Mouse (Mus musculus) neural tube, embryonic 12.5 days (tissue): Measurements from ENCODE around the gene Gli1. TPM values are rescaled to one million over a fixed set of nuclear protein-coding genes. Genes with fewer than 3 reads are reported as not detected.

Experiments
- ATAC-seq: fragments of 200-750 bp; cut with Nextera tagmentation; 2 replicates; pipeline ENCODE4 v1.8.0; 2017; ENCODE audit warnings: low read depth, mild to moderate bottlenecking, moderate TSS enrichment, moderate library complexity; ENCODE audit not compliant: low FRiP score
- H3K27ac ChIP-seq: fragments of 300-500 bp; sonication (generic); 2 replicates; pipeline ENCODE4 v1.5.1; 2016
- H3K27me3 ChIP-seq: fragments of 300-500 bp; sonication (generic); replicated peaks from 2 replicates; pipeline ENCODE4 v1.6.1; 2016; ENCODE audit warnings: mild to moderate bottlenecking
- H3K36me3 ChIP-seq: fragments of 300-500 bp; sonication (generic); 2 replicates; pipeline ENCODE4 v1.6.1; 2016; ENCODE audit warnings: mild to moderate bottlenecking
- H3K4me1 ChIP-seq: fragments of 300-500 bp; sonication (generic); 2 replicates; pipeline ENCODE4 v1.6.1; 2016
- H3K4me2 ChIP-seq: fragments of 300-500 bp; sonication (generic); replicated peaks from 2 replicates; pipeline ENCODE4 v1.6.1; 2016; ENCODE audit warnings: mild to moderate bottlenecking
- H3K4me3 ChIP-seq: fragments of 300-500 bp; sonication (generic); 2 replicates; pipeline ENCODE4 v1.5.1; 2016
- H3K9ac ChIP-seq: fragments of 300-500 bp; sonication (generic); 2 replicates; pipeline ENCODE4 v1.6.1; 2016; ENCODE audit warnings: mild to moderate bottlenecking
- H3K9me3 ChIP-seq: fragments of 300-500 bp; sonication (generic); 2 replicates; pipeline ENCODE4 v1.6.1; 2016; ENCODE audit warnings: mild to moderate bottlenecking
- WGBS: fragments of 180-500 bp; shearing (Covaris S2); methylation state at CpG from one replicate; pipeline ENCODE4 v1.1.7; 2016; 5-methylcytosine and 5-hydroxymethylcytosine counted together
- polyA plus RNA-seq: library from polyadenylated mRNA; unstranded; fragments of >200 nt; fragmentation: Nextera tagmentation; extraction: Ambion mirVana; gene quantifications from 2 replicates; pipeline ENCODE4 v1.2.1, GENCODE M21; 2016

Gli1 gene
- polyA plus RNA-seq, 1 experiment from 2014 or later = 3.6 TPM

DNA sequence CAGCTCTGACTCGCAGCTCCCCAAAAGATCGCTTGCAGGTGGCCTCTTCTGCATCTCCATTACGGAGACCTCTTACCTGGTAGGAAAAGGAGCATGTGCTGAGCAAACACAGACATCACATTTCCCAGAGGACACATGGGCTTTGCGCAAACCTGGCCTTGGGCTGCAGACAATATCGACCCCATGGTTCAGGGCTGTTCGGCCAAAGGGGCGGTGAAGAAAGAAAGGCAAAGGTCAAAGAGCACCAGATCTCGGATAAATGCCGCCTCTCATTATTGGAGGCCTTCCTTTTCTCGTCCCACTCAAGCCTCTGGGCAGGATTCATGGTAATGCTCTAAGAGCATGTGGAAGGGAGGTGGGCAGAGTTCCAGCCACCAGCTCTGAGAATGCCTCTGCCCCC lies 13.6 kb upstream of the Gli1 start:
- ATAC-seq = no peak
- Histone ChIP-seq H3K9me3 (no peaks in the 10 kb centered on the region), H3K9ac (no peak overlapping the region), H3K36me3 (no peaks in the 10 kb centered on the region), H3K27me3 (0 out of 2 replicates have a peak, but pooled peaks cover 5% of the 10 kb centered on the region), H3K4me1 (peaks cover 2% of the 10 kb centered on the region; the same call in 1 of the 2 replicates), H3K4me3 (no peak overlapping the region), H3K27ac (no peak overlapping the region), H3K4me2 (no peak overlapping the region)
- WGBS = 52% methylated on average over 10 of the region's 10 CpGs

DNA sequence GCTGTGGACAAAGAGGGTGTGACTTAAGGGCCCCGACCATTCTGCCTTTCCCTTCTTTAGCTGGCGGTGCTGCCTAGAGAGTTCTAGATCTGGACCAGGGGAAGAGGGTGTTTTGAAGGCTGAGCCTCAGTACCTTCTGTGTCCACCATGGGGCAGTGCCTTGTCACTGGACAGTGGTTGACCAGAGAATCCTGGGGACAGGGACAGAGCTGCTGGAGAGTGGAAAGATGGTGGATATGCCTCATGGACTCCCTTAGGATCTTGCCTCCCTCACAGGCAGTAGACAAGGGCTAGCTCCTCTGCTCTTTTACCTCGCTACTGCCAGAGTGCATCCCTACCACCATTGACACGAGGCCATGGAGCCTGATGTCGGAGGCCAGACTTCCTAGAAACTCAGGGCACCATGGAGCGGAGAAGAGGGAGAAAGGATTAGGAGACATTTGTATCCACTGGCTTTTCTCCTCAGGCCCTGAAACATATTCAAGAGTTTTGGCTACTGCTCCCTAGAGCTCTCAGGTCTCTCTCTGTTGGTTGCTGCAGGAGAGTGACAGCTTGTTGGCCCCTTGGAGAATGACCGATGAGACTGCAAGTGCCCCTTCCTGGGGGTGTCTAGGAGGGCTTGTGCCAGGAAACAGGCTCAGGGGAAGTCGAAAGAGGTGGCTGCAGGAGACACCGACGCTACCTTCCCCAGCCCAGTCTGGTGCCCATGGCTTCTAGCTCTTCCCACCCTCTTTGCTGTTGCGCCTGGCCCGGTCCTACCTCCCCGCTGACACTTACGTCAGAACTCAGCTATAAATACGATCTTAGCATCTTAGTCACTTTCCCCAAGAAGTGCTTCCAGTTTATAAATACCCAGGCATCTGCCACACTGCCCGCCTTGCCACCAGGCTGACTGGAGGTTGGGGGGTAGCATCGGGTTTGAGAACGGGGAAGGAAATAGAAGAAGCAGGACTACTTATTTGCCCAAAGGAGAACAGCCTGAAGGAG lies 12.4 kb upstream of the Gli1 start, which contains the start of gene Inhbe:
Gene Inhbe (minus strand): TSS at position 503 of the 987 bp plus-strand sequence.
- H3K4me2 ChIP-seq = no peak within 1 kb of the TSS
- H3K27me3 ChIP-seq = 0 out of 2 replicates have a peak, but pooled peaks cover 5% of the 10 kb centered on the region
- WGBS = 87% methylated on average over 18 of the region's 18 CpGs
- ATAC-seq = no peak
- H3K4me3 ChIP-seq = no peak within 1 kb of the TSS
- peaks cover 5% of the 10 kb centered on the region; the same call in 1 of the 2 replicates for H3K4me1 ChIP-seq
- no peaks in the 10 kb centered on the region for H3K9me3 ChIP-seq
- H3K27ac ChIP-seq = no peak within 1 kb of the TSS
- no peaks in the 10 kb centered on the region for H3K36me3 ChIP-seq
- no peak within 1 kb of the TSS for H3K9ac ChIP-seq

DNA sequence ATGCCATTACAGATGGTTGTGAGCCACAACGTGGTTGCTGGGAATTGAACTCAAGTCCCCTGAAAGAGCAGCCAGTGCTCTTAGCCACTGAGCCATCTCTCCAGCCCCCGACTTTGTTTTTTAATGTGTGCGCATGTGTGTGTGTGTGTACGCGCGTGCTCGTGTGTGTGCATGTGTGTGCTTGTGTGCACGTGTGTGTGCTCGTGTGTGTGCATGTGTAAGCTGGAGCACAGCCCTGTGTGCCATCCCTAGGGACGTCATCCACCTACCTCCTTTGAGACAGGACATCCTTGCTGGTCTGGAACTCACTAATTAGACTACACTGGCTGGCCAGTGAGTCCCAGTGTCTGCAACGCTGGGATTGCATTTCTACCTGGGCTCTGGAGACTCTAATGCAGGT lies 11.0 kb upstream of the Gli1 start:
- 93% methylated on average over 11 of the region's 11 CpGs for WGBS
- H3K9me3 ChIP-seq = no peaks in the 10 kb centered on the region
- ATAC-seq = no peak

DNA sequence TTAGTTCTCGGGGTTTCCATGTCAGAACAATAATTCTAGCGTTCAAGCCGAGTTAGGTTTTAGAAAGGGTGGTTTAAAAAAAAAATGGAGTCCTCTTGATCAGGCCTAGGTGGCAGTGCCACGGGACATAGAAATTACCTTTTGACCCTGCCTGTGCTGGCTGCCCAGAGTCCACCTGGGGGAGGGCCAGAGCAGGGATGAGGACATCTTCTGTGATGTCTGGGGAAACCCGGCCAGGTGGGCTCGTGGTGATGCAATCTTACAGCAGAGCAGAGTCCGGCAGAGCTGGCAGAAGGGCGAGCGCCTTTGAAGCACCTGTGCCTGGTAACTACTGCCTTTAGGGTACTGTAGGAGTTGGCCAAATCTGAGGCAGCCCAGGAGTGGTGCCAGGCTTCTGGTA lies 10.4 kb upstream of the Gli1 start:
- WGBS = 88% methylated on average over 9 of the region's 9 CpGs

More for the DNA sequence above, 11.0 kb upstream of the Gli1 start:
- Histone ChIP-seq H3K9ac (no peak overlapping the region), H3K36me3 (no peaks in the 10 kb centered on the region), H3K27me3 (0 out of 2 replicates have a peak, but pooled peaks cover 5% of the 10 kb centered on the region), H3K27ac (no peak overlapping the region), H3K4me1 (peaks cover 5% of the 10 kb centered on the region; the same call in 1 of the 2 replicates), H3K4me3 (no peak overlapping the region), H3K4me2 (no peak overlapping the region)

DNA sequence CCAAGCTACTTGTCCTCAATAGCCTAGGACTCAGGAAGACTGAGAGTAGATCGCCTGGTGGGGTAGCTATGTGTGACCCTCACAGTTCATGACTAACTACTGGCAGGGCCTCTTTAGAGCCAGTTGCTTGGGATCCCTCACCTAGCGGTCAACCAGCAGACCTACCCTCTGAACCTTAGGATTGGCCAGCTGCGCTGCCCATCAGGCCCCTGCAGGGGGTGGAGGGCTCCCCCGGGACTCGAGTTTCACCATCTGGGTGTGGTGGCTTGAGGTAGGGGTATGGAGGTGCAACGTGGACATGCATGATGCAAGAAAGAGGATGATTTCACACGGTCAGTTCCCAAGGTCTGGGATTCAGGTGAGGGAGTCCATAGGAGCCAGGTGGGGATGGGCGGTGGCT lies 9.9 kb upstream of the Gli1 start:
- ATAC-seq = peak; percentile 25; the same call in 1 of the 2 replicates
- Histone ChIP-seq H3K27me3 (0 out of 2 replicates have a peak, but pooled peaks cover 5% of the 10 kb centered on the region), H3K4me3 (no peak overlapping the region), H3K9me3 (no peaks in the 10 kb centered on the region), H3K36me3 (no peaks in the 10 kb centered on the region), H3K27ac (no peak overlapping the region), H3K4me2 (no peak overlapping the region), H3K9ac (no peak overlapping the region), H3K4me1 (peaks cover 5% of the 10 kb centered on the region; the same call in 1 of the 2 replicates)
- WGBS = 73% methylated on average over 8 of the region's 8 CpGs

More for the DNA sequence above, 10.4 kb upstream of the Gli1 start:
- Histone ChIP-seq H3K9me3 (no peaks in the 10 kb centered on the region), H3K4me3 (no peak overlapping the region), H3K36me3 (no peaks in the 10 kb centered on the region), H3K4me2 (no peak overlapping the region), H3K27me3 (0 out of 2 replicates have a peak, but pooled peaks cover 5% of the 10 kb centered on the region), H3K9ac (no peak overlapping the region), H3K27ac (no peak overlapping the region), H3K4me1 (peaks cover 5% of the 10 kb centered on the region; the same call in 1 of the 2 replicates)
- no peak for ATAC-seq

DNA sequence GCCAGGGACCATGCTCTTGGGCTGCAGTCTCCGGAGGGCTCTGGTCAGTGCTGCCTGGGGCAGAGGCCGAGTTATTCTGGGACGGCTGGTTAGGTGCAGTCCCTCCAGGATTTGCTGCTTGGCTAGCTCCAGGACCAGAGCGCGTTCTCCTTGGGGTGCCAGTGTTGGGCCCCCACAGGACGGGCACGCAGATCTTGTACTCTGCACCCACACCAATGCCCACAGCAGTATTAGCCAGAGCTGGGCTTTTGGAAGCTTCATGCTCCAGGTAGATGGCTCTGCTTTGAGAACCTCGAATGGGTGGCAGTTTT lies 9.5 kb upstream of the Gli1 start:
- Histone ChIP-seq H3K27me3 (0 out of 2 replicates have a peak, but pooled peaks cover 5% of the 10 kb centered on the region), H3K4me2 (peak overlapping the region; percentile 47), H3K36me3 (no peaks in the 10 kb centered on the region), H3K27ac (no peak overlapping the region), H3K4me3 (no peak overlapping the region), H3K9ac (no peak overlapping the region), H3K9me3 (no peaks in the 10 kb centered on the region), H3K4me1 (peaks cover 5% of the 10 kb centered on the region; the same call in 1 of the 2 replicates)
- ATAC-seq = no peak
- 84% methylated on average over 8 of the region's 8 CpGs for WGBS

DNA sequence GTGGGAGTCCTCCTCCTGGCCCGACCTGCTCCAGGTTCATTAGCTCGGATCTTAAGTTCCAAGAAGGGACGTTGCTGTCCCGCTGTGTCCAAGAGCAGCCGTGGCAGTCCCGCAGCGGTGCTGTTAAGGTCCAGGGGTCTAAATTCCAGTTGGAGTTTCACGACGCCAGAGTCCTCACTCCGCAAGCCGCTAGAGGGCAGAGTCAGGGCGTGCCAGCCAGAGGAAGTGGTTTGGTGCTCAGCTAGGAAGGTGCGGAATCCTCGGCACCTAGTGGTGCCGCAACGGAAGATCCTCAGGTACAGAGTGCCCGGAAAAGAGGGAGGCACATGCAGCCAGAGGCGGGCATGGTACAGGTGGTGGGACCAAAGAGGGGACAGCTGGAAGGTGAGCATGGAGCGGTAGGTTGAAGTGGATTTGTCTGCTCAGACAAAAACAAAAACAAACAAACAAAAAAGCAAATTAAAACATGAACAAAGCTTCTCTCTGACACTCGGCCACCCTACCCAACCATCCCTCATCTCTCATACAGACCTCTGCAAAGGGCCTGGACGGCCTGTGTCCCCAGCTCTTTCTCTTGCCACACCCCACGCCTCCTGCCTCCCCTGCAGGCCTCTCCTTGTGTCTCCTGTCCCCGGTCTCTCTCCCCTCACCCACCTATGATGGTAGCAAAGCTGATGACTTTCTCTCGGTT lies 9.0 kb upstream of the Gli1 start:
- Histone ChIP-seq H3K9ac (no peak overlapping the region), H3K9me3 (no peaks in the 10 kb centered on the region), H3K36me3 (no peaks in the 10 kb centered on the region), H3K4me3 (no peak overlapping the region), H3K27me3 (0 out of 2 replicates have a peak, but pooled peaks cover 5% of the 10 kb centered on the region), H3K4me1 (peaks cover 5% of the 10 kb centered on the region; the same call in 1 of the 2 replicates), H3K4me2 (peak overlapping the region; percentile 47), H3K27ac (no peak overlapping the region)
- ATAC-seq = peak; percentile 73
- 14% methylated on average over 24 of the region's 24 CpGs for WGBS

DNA sequence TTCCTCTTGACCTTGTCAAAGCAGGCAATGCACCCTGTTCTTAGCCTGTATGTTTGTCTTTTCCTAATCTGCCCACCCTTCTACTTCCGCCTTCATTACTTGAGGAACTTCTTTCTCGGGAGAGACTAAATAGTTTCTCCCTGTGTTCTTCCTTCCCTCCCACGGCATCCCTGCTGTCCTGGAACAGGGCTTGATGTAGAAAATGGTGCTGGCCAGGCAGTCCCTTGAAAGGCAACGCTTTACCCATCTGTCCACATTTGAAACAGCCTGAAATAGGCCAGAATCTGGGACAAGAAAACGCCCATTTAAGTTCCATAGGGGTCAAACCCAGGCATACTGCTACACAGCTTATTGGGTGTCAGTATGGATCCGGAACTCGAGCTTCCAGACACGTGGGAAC lies 8.0 kb upstream of the Gli1 start:
- Histone ChIP-seq H3K9me3 (no peaks in the 10 kb centered on the region), H3K4me2 (no peak overlapping the region), H3K9ac (no peak overlapping the region), H3K27me3 (0 out of 2 replicates have a peak, but pooled peaks cover 5% of the 10 kb centered on the region), H3K27ac (no peak overlapping the region), H3K4me1 (peaks cover 5% of the 10 kb centered on the region; the same call in 1 of the 2 replicates), H3K36me3 (no peaks in the 10 kb centered on the region), H3K4me3 (no peak overlapping the region)
- no peak for ATAC-seq
- WGBS = 78% methylated on average over 8 of the region's 8 CpGs

DNA sequence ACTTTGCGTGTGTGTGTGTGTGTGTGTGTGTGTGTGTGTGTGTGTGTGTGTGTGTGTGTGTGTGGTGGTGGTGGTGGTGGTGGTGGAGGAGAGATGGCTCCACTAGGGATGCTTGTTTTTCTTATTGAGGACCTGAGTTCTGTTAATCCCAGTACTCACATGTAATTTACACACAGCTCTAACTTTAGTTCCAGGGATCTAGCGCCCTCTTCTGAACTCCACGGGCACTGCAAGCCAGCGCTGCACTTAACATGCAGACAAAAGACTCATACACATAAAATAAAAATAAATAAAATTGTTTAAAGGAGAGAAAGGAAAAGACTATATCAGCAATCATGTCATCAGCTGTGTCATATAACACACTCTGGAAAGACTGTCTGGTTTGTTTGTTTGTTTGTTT lies 7.2 kb upstream of the Gli1 start:
- Histone ChIP-seq H3K4me2 (no peak overlapping the region), H3K27me3 (0 out of 2 replicates have a peak, but pooled peaks cover 5% of the 10 kb centered on the region), H3K4me3 (no peak overlapping the region), H3K27ac (no peak overlapping the region), H3K4me1 (peaks cover 5% of the 10 kb centered on the region; the same call in 1 of the 2 replicates), H3K36me3 (no peaks in the 10 kb centered on the region), H3K9me3 (no peaks in the 10 kb centered on the region), H3K9ac (no peak overlapping the region)
- ATAC-seq = no peak
- 79% methylated on average over 4 of the region's 4 CpGs for WGBS

DNA sequence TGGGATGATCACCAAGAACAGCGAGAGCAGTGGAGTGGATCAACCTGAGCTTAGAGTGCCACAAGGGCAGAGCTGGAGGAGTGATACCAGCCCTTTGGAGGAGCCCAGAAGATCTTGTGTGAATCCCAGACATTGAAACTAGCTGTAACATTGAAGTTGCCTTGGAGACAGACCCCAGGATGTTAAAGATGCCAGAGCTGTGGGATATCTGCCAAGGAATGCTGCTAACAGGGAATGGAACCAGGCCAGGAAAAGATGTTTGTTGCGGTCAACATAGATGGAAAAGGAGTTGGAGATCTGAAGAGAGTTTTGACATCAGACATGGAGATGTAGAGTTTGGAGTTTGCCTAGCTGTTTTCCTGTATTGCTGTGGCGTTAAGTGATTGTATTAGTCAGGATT lies 4.4 kb upstream of the Gli1 start:
- Histone ChIP-seq H3K9ac (no peak overlapping the region), H3K4me1 (peaks cover 18% of the 10 kb centered on the region), H3K27me3 (peaks cover 13% of the 10 kb centered on the region), H3K36me3 (no peaks in the 10 kb centered on the region), H3K9me3 (no peaks in the 10 kb centered on the region), H3K4me2 (no peak overlapping the region), H3K4me3 (no peak overlapping the region), H3K27ac (no peak overlapping the region)
- no peak for ATAC-seq
- 88% methylated on average over 3 of the region's 3 CpGs for WGBS

DNA sequence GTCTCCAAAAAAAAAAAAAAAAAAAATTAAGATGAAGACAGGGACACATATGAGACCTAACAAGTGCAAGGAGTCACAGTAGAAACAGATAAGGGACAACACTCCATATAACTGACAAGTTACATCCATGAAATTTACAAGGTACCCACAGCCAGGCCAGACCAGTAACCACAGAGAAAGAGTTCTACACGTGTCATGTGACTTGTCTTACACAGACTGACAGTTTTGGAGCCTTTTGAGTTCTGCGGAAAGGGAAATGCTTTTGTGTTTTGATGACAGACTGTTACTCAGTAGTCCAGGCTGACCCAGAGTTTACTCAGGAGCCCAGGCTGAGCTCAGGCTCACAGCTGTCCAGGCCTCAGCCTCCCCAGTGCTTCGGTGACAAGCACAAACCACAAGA lies 1.3 kb upstream of the Gli1 start:
- Histone ChIP-seq H3K4me2 (no peak overlapping the region), H3K4me1 (peaks cover 39% of the 10 kb centered on the region), H3K9me3 (no peaks in the 10 kb centered on the region), H3K36me3 (no peaks in the 10 kb centered on the region), H3K9ac (no peak overlapping the region), H3K27me3 (peaks cover 24% of the 10 kb centered on the region), H3K4me3 (no peak overlapping the region), H3K27ac (no peak overlapping the region)
- 71% methylated on average over 3 of the region's 3 CpGs for WGBS
- no peak for ATAC-seq

DNA sequence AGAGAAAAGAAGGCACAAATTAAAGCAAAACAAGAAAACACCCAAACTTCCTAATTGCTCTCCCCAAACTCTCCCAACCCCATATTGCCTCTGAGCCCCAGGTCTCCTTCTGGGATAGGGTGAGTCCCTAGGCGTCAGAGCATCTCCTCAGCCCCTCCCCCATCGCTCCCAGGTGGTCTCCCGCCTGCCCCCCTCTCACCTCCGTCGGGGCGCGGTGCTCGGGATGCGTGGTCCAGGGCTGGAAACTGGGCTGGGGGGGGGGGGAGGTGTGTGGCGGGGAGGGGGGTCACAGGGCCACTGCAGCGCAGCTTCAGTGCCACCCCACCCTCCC lies 449 bp downstream of the Gli1 start:
- no peak overlapping the region for H3K27ac ChIP-seq
- peaks cover 24% of the 10 kb centered on the region for H3K27me3 ChIP-seq
- no peak for ATAC-seq
- peak overlapping the region; percentile 78 for H3K4me2 ChIP-seq
- peak overlapping the region; percentile 39 for H3K4me3 ChIP-seq
- H3K9ac ChIP-seq = peak overlapping the region; percentile 39; the same call in 1 of the 2 replicates
- peaks cover 39% of the 10 kb centered on the region for H3K4me1 ChIP-seq
- whole genome bisulfite sequencing = under 1% methylated on average over 9 of the region's 11 CpGs
- H3K9me3 ChIP-seq = no peaks in the 10 kb centered on the region
- no peaks in the 10 kb centered on the region for H3K36me3 ChIP-seq
